Mouse (Mus musculus) G1E (cell line): ENCODE data around the gene Evi2a. TPM values are rescaled to one million over a fixed set of nuclear protein-coding genes. Genes with fewer than 3 reads are reported as not detected.

Source experiments
- ATAC-seq: 2 replicates; pipeline ENCODE4 v1.8.0; 2016; ENCODE audit warnings: mild to moderate bottlenecking; ENCODE audit not compliant: insufficient number of reproducible peaks, poor library complexity, low FRiP score, severe bottlenecking; ENCODE audit errors: extremely low read depth
- DNase-seq: peaks from one replicate; pipeline ENCODE4 v3.0.0; 2012; ENCODE audit warnings: low spot score
- H3K27me3 ChIP-seq: 2 replicates; pipeline ENCODE4 v1.6.1; 2012; ENCODE audit warnings: mild to moderate bottlenecking, low read length, inconsistent platforms; ENCODE audit not compliant: insufficient read depth
- H3K36me3 ChIP-seq: replicated peaks from 2 replicates; pipeline ENCODE3; 2012; ENCODE audit warnings: mild to moderate bottlenecking, inconsistent platforms
- H3K4me1 ChIP-seq: 2 replicates; pipeline ENCODE4 v1.6.1; 2012; ENCODE audit warnings: low read depth, low read length, inconsistent platforms, mixed read lengths; ENCODE audit not compliant: insufficient read depth
- H3K4me3 ChIP-seq: 2 replicates; pipeline ENCODE4 v1.5.1; 2012; ENCODE audit warnings: low read depth, mild to moderate bottlenecking, inconsistent platforms, low read length, moderate library complexity, mixed read lengths
- H3K9me3 ChIP-seq: replicated peaks from 2 replicates; pipeline ENCODE4 v1.6.1; 2012; ENCODE audit warnings: inconsistent platforms
- CTCF ChIP-seq: IDR thresholded peaks from 2 replicates; pipeline ENCODE4 v1.5.1; 2012; ENCODE audit warnings: low read depth, low read length, inconsistent platforms, mixed read lengths
- GATA1 ChIP-seq: IDR thresholded peaks from 2 replicates; pipeline ENCODE4 v1.6.1; 2012; ENCODE audit warnings: borderline replicate concordance, low read length, inconsistent platforms, mixed read lengths
- GATA2 ChIP-seq: IDR thresholded peaks from 2 replicates; pipeline ENCODE4 v1.6.1; 2012; ENCODE audit warnings: low read depth, low read length, inconsistent platforms, borderline replicate concordance
- POLR2AphosphoS5 ChIP-seq: IDR thresholded peaks from 2 replicates; pipeline ENCODE4 v1.6.1; 2012; ENCODE audit warnings: low read depth, low read length, inconsistent platforms; ENCODE audit not compliant: insufficient replicate concordance
- TAL1 ChIP-seq: conservative IDR thresholded peaks from 2 replicates; pipeline ENCODE4 v1.6.1; 2012; ENCODE audit warnings: low read depth, low read length, inconsistent platforms, mixed read lengths
- polyA plus RNA-seq: library from polyadenylated mRNA; stranded (reverse); fragments of >175 nt; gene quantifications from 2 replicates; pipeline ENCODE4 v1.2.3, GENCODE M21; 2012
- total RNA-seq, 2 experiments: library from RNA; stranded (forward) in 1 of 2; stranded (reverse) in 1 of 2; fragments of 200-1000 nt in 1 of 2; fragments of >200 nt in 1 of 2; fragmentation: Nextera tagmentation in 1 of 2; gene quantifications; 2 replicates each; pipeline ENCODE4 v1.2.3; 2014 to 2017

The Evi2a gene
- total and polyA plus RNA-seq, 3 experiments = 0.03 to 1.3 TPM; not detected in 1

DNA sequence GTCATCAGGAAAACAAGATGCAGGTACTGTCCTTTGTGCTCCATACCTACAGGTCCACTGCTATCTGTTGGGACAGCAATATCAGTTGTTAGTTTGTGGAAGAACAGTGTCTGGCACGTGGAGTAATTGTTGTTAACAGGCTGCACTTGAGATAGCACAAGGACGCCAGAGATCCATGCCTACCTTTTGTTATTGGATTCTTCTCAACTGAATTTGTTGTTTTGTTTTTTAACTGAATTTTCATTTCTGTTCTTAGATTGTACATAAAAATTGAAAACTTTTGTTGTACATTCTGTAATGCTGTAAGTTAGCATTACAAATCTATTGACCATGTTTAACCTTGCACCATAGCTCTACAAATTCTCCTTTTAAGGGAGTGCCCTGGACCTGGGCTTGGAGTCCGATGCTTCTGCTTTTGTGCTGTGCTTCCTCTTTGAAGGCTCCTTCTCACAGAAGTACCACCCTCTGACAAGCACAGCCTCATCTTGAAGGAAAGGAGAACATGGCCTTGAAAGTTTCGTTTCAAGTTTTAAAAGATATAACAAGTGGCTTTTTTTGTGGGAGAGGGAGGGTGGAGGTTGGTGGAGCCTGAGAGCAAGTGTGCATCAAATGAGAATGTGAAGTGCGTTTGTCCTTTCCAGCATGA is 2.5 kb downstream of the Evi2a start:
- DNase-seq (no peak), ATAC-seq (no peak)
- H3K36me3 ChIP-seq = peaks cover 38% of the 10 kb centered on the region
- TF ChIP-seq CTCF = no peak
- no peak for TF ChIP-seq POLR2AphosphoS5
- TF ChIP-seq GATA2 = no peak
- no peak for TF ChIP-seq GATA1
- no peak for TF ChIP-seq TAL1
- H3K4me1 ChIP-seq = 0 out of 2 replicates have a peak, but pooled peaks cover 2% of the 10 kb centered on the region
- no peak overlapping the region for H3K4me3 ChIP-seq
- no peaks in the 10 kb centered on the region for H3K9me3 ChIP-seq
- no peaks in the 10 kb centered on the region for H3K27me3 ChIP-seq

DNA sequence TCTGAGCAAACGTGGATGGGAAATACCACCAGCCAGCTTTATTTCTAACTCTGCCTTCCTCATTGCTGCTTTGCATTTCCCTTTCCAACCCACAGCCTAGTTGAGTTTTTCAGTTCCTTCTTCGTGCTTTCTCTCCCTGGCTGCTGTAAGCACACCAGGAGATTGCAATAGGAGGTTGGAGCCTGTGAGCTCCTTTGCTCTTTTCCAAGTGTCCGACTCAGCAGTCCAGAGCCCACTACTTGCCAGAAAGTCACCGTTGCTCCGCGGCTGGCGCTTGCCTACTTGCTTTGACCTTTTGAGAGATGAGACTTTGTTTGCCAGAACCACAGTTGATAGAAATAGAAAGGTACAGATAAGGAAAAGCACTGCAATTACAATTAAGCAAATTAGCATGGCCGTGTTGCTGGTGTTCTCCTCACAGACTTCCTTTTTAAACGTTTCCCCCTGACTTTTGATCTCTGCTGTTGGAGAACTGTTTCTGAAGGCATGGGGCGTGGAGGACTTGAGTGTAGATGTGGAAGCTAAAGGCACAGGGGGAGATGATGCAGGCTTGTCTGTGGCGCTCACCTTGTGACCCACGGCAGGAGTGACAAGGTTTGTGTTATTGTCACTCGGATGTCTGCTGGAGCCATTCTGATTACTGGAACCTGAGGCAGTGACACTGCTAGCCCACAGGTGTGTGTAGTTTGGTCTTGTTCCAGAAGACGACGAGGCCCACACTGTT is 3.2 kb downstream of the Evi2a start:
- H3K4me1 ChIP-seq = 0 out of 2 replicates have a peak, but pooled peaks cover 2% of the 10 kb centered on the region
- no peaks in the 10 kb centered on the region for H3K9me3 ChIP-seq
- peaks cover 38% of the 10 kb centered on the region for H3K36me3 ChIP-seq
- no peak for TF ChIP-seq GATA2
- no peak for TF ChIP-seq POLR2AphosphoS5
- TF ChIP-seq CTCF = no peak
- no peak for TF ChIP-seq GATA1
- no peak for TF ChIP-seq TAL1
- H3K27me3 ChIP-seq = no peaks in the 10 kb centered on the region
- DNase-seq (no peak), ATAC-seq (no peak)
- H3K4me3 ChIP-seq = no peak overlapping the region

DNA sequence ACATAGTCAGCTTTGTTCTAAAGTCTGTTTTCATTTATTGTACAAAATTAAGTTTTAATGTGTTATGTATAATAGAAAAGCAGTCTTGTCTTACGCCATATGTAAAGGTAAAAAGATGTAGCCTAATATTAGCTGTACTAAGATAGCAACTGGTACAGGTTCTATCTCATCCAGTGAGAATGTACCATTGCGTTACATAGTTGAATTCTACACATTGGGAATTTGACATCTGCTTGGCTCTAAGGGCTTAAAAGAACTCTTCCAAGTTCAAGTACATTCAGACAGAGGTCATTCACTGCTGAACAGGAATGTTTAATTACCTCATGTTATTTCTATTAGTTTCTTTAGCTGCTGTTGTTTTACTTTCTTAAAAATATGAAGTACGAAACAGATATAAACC is 3.9 kb downstream of the Evi2a start:
- no peak for DNase-seq
- Histone ChIP-seq H3K36me3 (peaks cover 34% of the 10 kb centered on the region), H3K4me1 (0 out of 2 replicates have a peak, but pooled peaks cover 2% of the 10 kb centered on the region), H3K9me3 (no peaks in the 10 kb centered on the region), H3K4me3 (no peak overlapping the region), H3K27me3 (no peaks in the 10 kb centered on the region)
- TF ChIP-seq GATA2 (no peak), POLR2AphosphoS5 (no peak), GATA1 (no peak), CTCF (no peak)
- no peak for ATAC-seq

DNA sequence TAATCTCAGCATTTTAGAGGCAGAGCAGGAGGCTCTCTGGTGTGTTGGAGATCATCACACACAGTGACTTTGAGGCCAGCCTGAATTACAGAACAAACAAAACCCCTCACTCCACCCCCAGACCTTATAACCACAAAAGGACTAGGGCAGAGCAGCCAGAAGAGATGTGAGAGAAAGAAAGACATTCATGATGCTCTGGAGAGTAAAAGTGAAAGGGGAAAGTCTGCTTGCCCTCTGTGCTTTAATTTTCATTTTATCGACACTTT is 6.2 kb downstream of the Evi2a start:
- no peaks in the 10 kb centered on the region for H3K27me3 ChIP-seq
- 0 out of 2 replicates have a peak, but pooled peaks cover 5% of the 10 kb centered on the region for H3K4me1 ChIP-seq
- H3K4me3 ChIP-seq = no peak overlapping the region
- H3K9me3 ChIP-seq = no peaks in the 10 kb centered on the region
- TF ChIP-seq CTCF (no peak), GATA1 (no peak), TAL1 (no peak), POLR2AphosphoS5 (no peak), GATA2 (no peak)
- DNase-seq (no peak), ATAC-seq (no peak)
- peaks cover 25% of the 10 kb centered on the region for H3K36me3 ChIP-seq

DNA sequence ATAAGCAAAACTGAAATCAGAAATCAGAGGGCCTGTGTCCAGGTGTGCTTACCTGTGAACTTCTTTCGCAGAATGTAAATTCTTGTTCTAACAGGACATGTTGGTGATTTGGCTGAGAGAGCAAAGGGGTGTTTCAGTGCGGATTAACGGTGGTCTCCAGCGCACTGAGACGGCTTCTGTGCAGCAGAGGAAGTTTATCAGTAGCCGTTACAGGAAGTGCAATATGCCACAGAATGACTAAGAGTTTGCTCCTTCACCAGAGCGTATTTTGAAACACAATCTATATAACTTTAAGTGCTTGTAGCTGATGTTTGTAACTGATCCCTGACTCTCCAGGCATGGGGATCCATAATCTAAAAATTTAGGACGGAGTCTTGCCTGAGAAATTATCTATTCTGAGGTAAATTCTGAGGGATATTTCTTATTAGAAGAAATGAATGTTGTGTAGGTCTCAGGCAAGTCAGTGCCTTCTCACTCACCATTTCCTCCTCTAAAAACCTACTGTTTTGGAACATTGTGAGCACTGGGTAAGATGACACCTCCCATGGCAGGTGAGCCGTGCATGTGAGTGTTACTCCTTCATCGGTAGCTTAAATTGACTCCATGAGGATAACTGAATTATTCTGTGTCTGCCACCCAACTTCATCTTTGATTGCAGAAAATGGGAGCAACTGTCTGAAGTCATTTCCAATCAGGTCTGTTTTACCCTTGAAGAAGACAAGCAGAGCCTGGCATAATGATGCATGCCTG is 6.7 kb downstream of the Evi2a start, which contains the start of gene Evi2b:
Gene Evi2b (minus strand): TSS at position 203 of the 750 bp plus-strand sequence.
- ATAC-seq (no peak), DNase-seq (no peak)
- Histone ChIP-seq H3K9me3 (no peaks in the 10 kb centered on the region), H3K36me3 (peaks cover 24% of the 10 kb centered on the region), H3K4me3 (no peak within 1 kb of the TSS), H3K27me3 (no peaks in the 10 kb centered on the region), H3K4me1 (0 out of 2 replicates have a peak, but pooled peaks cover 5% of the 10 kb centered on the region)
- no peak for TF ChIP-seq TAL1

DNA sequence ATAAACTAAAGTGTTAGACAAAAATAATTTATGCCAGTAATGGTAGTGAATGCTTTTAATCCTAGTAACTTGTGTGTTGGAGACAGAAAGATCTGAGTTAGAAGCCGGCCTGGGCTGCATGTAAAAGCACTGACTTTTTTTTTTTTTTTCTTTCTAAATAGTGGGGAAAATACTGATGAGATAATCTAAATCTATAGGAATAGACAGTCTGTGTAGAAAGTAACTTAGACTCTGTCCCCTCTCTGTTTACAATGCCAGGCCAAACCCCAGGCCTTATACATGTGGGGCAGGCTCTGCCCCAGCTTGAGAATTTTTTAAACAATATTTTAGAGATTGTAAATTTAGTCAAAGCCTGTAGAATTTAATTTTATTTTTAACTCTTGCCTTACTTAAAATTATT is 7.5 kb downstream of the Evi2a start:
- Histone ChIP-seq H3K27me3 (no peaks in the 10 kb centered on the region), H3K4me1 (0 out of 2 replicates have a peak, but pooled peaks cover 5% of the 10 kb centered on the region), H3K36me3 (peaks cover 17% of the 10 kb centered on the region), H3K4me3 (no peak overlapping the region), H3K9me3 (no peaks in the 10 kb centered on the region)
- DNase-seq (no peak), ATAC-seq (no peak)
- TF ChIP-seq POLR2AphosphoS5 = no peak
- no peak for TF ChIP-seq GATA1
- TF ChIP-seq TAL1 = no peak
- no peak for TF ChIP-seq CTCF
- TF ChIP-seq GATA2 = no peak
